In the genomic region with DNA sequence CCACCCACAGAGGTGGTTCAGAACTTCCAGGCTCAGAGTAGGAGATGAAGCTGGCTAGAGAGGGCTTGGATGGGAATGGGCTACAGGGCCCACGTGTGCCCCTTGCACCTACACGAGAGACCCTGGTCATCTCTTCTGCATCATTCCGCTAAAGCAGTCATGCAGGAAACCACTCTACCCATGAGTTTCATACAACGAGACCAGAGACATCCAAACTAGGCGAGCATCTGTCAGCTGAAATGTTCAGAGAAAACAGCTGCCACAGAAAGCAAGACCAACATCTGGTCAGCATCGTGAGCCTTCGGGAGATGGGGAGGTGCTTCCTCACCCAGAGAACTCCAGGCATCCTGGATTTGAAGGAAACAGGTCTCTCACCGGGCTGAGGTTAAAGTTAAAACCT, we compare ENCODE assay signal across 31 mouse cellular contexts. TPM values are rescaled to one million over a fixed set of nuclear protein-coding genes. Genes with fewer than 3 reads are reported as not detected.
"Had no signal": no experiment of that assay in that cellular context is flagged by ENCODE, and none has a peak within 500 bp of the region (broad histone marks: within the 10 kb centered on the region; RNA-seq: fewer than 3 reads in every experiment).

No protein-coding gene starts in this region.

- DNase-seq: left cerebral cortex, postnatal 4 days; liver; liver, embryonic 13.5 days; liver, postnatal 0 days; lung, adult 18-20 months; lung, adult 2 months; lung, postnatal 10 days; lung, postnatal 14 days; lung, postnatal 4 days; midbrain, embryonic 14.5 days had no signal

- H3K9me3 ChIP-seq: limb, embryonic 13.5 days; limb, embryonic 15.5 days; liver, embryonic 12.5 days; liver, embryonic 13.5 days; liver, embryonic 15.5 days; lung, embryonic 15.5 days; midbrain, embryonic 12.5 days; midbrain, embryonic 13.5 days; midbrain, embryonic 15.5 days had no signal

- H3K36me3 ChIP-seq: midbrain, embryonic 12.5 days; midbrain, embryonic 13.5 days; midbrain, embryonic 15.5 days had no signal

- H3K4me1 ChIP-seq: liver, embryonic 12.5 days; liver, embryonic 13.5 days; liver, embryonic 15.5 days; megakaryocyte, embryonic 14.5 days; midbrain, embryonic 10.5 days; midbrain, embryonic 12.5 days; midbrain, embryonic 13.5 days; midbrain, embryonic 15.5 days had no signal

- H3K27me3 ChIP-seq: limb, embryonic 12.5 days; limb, embryonic 13.5 days; limb, embryonic 15.5 days; liver, embryonic 12.5 days; liver, embryonic 13.5 days; liver, embryonic 15.5 days; lung, embryonic 15.5 days; midbrain, embryonic 12.5 days; midbrain, embryonic 13.5 days; midbrain, embryonic 15.5 days had no signal

- H3K4me3 ChIP-seq: limb, embryonic 10.5 days; limb, embryonic 12.5 days; limb, embryonic 13.5 days; limb, embryonic 15.5 days; liver, embryonic 12.5 days; liver, embryonic 13.5 days; liver, embryonic 15.5 days; lung, embryonic 15.5 days; megakaryocyte, embryonic 14.5 days; midbrain, embryonic 10.5 days; midbrain, embryonic 12.5 days; midbrain, embryonic 13.5 days; midbrain, embryonic 15.5 days; myocyte had no signal

RNA-seq across cellular contexts. Expression of gene Pald1, which starts 26.8 kb away (rescaled TPM):
- total RNA-seq: megakaryocyte progenitor cell, adult 5-6 weeks; megakaryocyte-erythroid progenitor cell, adult 5-6 weeks had no signal

RNA-seq across cellular contexts. Expression of gene Prf1, which starts 58.9 kb away (rescaled TPM):
- total RNA-seq: left cerebral cortex, adult 8-10 months; left cerebral cortex, postnatal 10 days; left cerebral cortex, postnatal 14 days; left cerebral cortex, postnatal 25 days; left cerebral cortex, postnatal 36 days; left cerebral cortex, postnatal 4 days; megakaryocyte progenitor cell, adult 5-6 weeks; midbrain, postnatal 0 days had no signal
